Mouse (Mus musculus) erythroid progenitor cell, adult 5-6 weeks (primary cell): ENCODE results near the gene Gm42957. TPM values are rescaled to one million over a fixed set of nuclear protein-coding genes. Genes with fewer than 3 reads are reported as not detected.
"Not testable (repeated sequence)": the region's sequence is repeated elsewhere in the genome, so short reads cannot be mapped to it uniquely, and the experiment has no call there.

Source experiments
- ATAC-seq: replicated peaks from 2 replicates; pipeline ENCODE4 v1.8.0; 2016; ENCODE audit warnings: moderate number of reproducible peaks, mild to moderate bottlenecking, moderate TSS enrichment, inconsistent platforms; ENCODE audit not compliant: poor library complexity, low FRiP score, severe bottlenecking
- total RNA-seq, 2 experiments: library from RNA; stranded (forward) in 1 of 2; stranded (reverse) in 1 of 2; fragments of 150-400 nt in 1 of 2; fragments of 186-747, 209-891 nt in 1 of 2; gene quantifications; 2 replicates each; pipeline versions ENCODE4 v1.2.3 to v1.2.4; 2015 to 2017; ENCODE audit warnings: low replicate concordance in 2 of 2

Gm42957 gene
- total RNA-seq, 2 experiments from 2014 or later, result not detected

- ATAC-seq, result no peak
Measured at GRCm38 (mm10) chr3:96606618-96607017, 28.7 kb upstream of the Gm42957 start.

- ATAC-seq, result no peak
Measured at GRCm38 (mm10) chr3:96617941-96618340, 17.3 kb upstream of the Gm42957 start.

- no peak for ATAC-seq
Measured at GRCm38 (mm10) chr3:96623201-96623600, 12.1 kb upstream of the Gm42957 start.

DNA sequence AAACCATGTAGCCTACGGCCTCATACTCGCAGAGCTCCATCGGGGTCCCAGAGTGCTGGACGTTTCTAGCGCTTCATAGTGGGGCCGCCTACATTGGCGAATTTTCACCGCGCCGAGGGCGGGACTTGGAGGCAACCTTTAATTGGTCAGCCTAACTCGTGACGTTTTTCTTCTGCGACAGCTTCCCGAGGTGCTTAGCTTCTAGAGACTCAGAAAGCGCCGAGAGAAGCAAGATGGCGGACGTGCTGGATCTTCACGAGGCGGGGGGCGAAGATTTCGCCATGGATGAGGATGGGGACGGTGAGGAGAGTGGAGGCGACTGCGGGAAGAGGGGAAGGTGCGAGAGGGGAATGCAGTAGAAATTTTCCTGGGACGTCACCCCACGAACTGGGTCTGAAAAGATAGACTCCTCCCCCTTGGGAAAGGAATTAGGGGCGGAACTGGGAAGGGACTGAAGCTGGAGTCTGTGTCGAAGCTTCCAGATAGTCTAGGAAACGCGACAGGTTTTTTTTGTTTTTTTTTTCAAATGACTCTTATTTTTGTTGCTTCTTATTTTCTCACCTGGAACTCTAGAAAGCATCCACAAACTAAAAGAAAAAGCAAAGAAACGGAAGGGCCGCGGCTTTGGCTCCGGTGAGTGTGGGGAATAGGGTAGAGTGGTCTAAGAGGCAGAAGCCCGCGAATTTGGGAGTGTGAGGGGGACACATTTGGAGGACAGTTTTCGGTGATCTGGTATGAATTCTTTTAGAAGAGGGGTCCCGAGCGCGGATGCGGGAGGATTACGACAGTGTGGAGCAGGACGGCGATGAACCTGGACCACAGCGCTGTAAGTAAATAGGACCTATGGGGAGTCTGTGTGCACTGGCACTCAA, 5.3 kb upstream of the Gm42957 start, which contains the start of gene Rbm8a:
Rbm8a (plus strand) TSS at position 205 of the 872 bp plus-strand sequence.
- ATAC-seq, result peak; percentile 97

DNA sequence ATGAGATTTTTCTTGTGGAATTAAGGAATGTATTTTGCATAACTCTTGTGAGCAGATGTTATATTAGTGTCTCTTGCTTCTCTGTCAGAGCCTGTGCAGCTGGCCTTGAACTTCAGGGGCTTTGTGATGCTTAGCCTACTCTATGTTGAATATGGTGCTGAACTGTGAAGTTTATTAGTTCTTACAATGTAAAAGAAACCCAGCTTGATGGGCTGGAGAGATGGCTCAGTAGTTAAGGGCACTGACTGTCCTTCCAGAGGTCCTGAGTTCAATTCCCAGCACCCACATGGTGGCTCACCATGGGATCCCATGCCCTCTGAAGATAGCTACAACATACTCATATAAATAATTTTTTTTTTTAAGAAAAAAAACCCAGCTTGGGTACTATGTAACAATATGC, 3.2 kb upstream of the Gm42957 start:
- ATAC-seq, result no peak

GRCm38 (mm10) chr3:96634015-96634414, 1.3 kb upstream of the Gm42957 start:
- ATAC-seq, result no peak

GRCm38 (mm10) chr3:96635906-96636305, 632 bp downstream of the Gm42957 start:
- ATAC-seq, result no peak

DNA sequence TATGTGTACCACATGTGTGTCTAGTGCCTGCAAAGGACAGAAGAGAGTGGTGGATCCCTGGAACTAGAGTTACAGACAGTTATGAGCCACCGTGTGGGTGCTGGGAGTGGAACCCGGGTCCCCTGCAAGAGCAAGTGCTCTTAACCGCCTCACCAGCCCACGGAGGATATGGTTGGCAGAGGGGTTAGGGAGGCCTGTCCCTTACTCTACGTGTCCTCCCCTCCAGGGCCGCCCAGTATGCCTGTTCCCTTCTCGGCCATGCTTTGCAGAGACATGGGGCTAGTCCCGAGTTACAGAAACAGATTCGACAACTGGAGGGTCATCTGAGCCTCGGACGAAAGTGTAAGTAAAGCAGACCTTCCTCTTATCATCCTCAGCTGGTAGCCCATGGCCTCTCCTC, 1.2 kb downstream of the Gm42957 start:
- ATAC-seq, result no peak

GRCm38 (mm10) chr3:96639219-96639618, 3.9 kb downstream of the Gm42957 start:
- peak; percentile 64; the same call in 1 of the 2 replicates for ATAC-seq

DNA sequence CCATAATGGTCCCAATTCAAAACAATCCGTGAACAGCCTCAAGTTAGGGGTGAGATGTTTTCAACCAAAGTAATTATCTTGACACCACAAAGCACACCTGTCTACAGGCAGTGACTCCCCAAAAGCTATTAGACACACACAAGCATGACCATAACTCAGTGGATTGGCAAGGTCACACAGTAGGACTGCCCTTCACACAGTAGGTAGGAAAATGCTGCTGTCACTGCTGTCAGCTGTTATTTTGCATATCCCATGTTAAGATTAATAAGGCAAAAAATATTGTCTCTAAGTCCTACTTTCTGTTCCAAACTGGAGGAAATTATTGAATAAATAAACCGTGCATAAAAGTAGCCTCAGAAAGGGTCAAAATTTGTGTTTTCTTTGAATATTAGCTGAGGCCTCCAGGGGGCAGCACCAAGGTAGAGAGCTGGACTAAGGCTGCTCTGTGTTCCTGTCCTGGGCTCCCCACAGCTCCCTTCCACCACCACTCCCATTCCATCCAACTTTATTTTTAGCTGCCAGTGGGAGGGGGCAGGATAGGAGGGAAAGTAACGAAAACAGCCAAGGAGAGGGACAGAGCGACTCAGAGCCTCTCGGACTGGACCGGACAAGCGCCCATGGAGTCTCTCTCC, 9.9 kb downstream of the Gm42957 start, which contains the start of gene Itga10:
Itga10 (plus strand) TSS at position 567 of the 632 bp plus-strand sequence.
- ATAC-seq, result peak; percentile 66

- ATAC-seq, result no peak
Measured at GRCm38 (mm10) chr3:96647365-96647764, 12.1 kb downstream of the Gm42957 start.

- no peak for ATAC-seq
Measured at GRCm38 (mm10) chr3:96660901-96661300, 25.6 kb downstream of the Gm42957 start.

GRCm38 (mm10) chr3:96662731-96663316, 27.6 kb downstream of the Gm42957 start:
- no peak for ATAC-seq

GRCm38 (mm10) chr3:96663432-96664239, 28.4 kb downstream of the Gm42957 start:
- peak; percentile 52 for ATAC-seq

GRCm38 (mm10) chr3:96665732-96666363, 30.6 kb downstream of the Gm42957 start:
- not testable (repeated sequence) for ATAC-seq

DNA sequence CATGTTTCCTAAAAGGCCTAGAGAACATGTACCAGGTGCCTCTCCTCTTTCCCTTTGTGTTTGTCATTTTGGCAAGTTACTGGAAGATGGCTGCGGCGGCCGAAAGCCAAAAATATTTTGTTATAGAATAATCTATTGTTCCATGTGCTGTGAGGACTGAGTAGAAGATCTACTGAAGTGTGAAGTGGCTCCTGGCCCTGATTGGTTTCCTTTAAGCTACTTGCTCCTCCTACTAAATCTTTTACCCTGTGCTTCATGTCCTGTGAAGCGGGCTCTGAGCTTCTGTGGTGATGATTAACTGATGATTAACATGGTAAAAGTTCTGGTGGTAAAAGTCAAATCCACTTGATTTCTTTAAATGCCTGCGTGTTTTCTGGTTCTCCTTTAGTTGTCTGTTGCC, 31.6 kb downstream of the Gm42957 start:
- no peak for ATAC-seq

DNA sequence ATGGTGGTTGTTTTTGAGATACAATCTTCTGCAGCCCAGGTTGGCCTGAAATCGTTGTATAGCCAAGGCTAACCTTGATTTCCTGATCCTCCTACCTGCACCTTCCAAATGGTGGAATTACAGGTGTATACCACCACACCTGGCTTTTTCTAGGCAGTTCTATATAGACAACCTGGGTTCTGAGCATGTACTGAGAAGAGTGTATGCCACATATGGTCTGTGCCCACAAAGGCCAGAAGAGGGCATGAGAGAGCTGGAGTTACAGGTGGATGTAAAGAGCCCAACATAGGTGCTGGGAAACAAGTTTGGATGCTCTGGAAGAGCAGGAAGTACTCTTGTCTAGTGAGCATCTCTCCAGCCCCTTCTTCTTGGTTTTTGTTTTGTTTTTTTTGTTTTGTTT, 32.0 kb downstream of the Gm42957 start:
- no peak for ATAC-seq

DNA sequence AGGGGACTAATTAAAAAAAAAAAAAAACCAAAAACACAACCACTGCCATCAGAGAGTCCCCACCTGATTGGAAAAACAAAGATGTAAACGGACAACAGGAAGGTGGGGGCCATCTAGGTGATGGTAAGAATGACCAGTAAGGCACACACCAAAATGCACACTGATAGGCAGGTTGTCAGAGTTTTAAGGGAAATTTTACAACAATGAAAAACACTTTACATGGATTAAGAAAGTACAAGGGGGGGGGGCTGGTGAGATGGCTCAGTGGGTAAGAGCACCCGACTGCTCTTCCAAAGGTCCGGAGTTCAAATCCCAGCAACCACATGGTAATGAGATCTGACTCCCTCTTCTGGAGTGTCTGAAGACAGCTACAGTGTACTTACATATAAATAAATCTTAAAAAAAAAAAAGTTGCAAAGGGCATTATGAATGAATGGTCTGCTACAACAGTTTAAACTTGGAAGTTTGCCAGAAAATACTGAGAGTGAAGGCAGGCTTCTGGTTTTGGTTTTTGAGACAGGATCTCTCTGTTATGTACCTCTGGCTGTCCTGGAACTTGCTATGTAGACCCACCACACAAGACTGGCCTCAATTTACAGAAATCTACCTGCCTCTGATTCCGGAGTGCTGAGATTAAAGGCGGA, 33.3 kb downstream of the Gm42957 start:
- no peak for ATAC-seq
